Mouse (Mus musculus) lung, postnatal 0 days (tissue): ENCODE measurements around the gene Pth2. TPM values are rescaled to one million over a fixed set of nuclear protein-coding genes. Genes with fewer than 3 reads are reported as not detected.
A peak's percentile ranks its signal among the peaks of the same experiment; 100 is the strongest.

Experiments used
- ATAC-seq: fragments of 200-750 bp; cut with Nextera tagmentation; 2 replicates; pipeline ENCODE4 v1.8.0; 2017; ENCODE audit warnings: moderate library complexity
- DNase-seq: peaks from one replicate; pipeline ENCODE4 v3.0.0-alpha.2; 2016; ENCODE audit warnings: low spot score
- H3K27ac ChIP-seq: fragments of 300-500 bp; sonication (generic); 2 replicates; pipeline ENCODE4 v1.5.1; 2014; ENCODE audit warnings: antibody characterized with exemption, mild to moderate bottlenecking, low read length, mixed read lengths
- H3K27me3 ChIP-seq: fragments of 300-500 bp; sonication (generic); replicated peaks from 2 replicates; pipeline ENCODE4 v1.6.1; 2014; ENCODE audit warnings: low read length, mixed read lengths; ENCODE audit not compliant: insufficient read depth
- H3K36me3 ChIP-seq: fragments of 300-500 bp; sonication (generic); 2 replicates; pipeline ENCODE4 v1.6.1; 2014; ENCODE audit warnings: low read length, mixed read lengths; ENCODE audit not compliant: insufficient read depth
- H3K4me1 ChIP-seq: fragments of 300-500 bp; sonication (generic); 2 replicates; pipeline ENCODE4 v1.6.1; 2014; ENCODE audit warnings: antibody characterized with exemption, low read depth, low read length, mixed read lengths; ENCODE audit not compliant: insufficient read depth
- H3K4me2 ChIP-seq: fragments of 300-500 bp; sonication (generic); replicated peaks from 2 replicates; pipeline ENCODE4 v1.6.1; 2014; ENCODE audit warnings: low read depth, mild to moderate bottlenecking, low read length, moderate library complexity, mixed read lengths
- H3K4me3 ChIP-seq: fragments of 300-500 bp; sonication (generic); 2 replicates; pipeline ENCODE4 v1.5.1; 2014; ENCODE audit warnings: low read depth, low read length
- H3K9ac ChIP-seq: fragments of 300-500 bp; sonication (generic); replicated peaks from 2 replicates; pipeline ENCODE4 v1.6.1; 2014; ENCODE audit warnings: low read depth, mild to moderate bottlenecking
- H3K9me3 ChIP-seq: fragments of 300-500 bp; sonication (generic); 2 replicates; pipeline ENCODE4 v1.6.1; 2016; ENCODE audit warnings: low read length, mixed read lengths
- CTCF ChIP-seq: IDR thresholded peaks from 2 replicates; pipeline ENCODE4 v1.5.1; 2016; ENCODE audit warnings: antibody characterized with exemption, mild to moderate bottlenecking
- EP300 ChIP-seq: IDR thresholded peaks from 2 replicates; pipeline ENCODE4 v1.6.1; 2016; ENCODE audit warnings: antibody characterized with exemption, mild to moderate bottlenecking, control low read depth
- WGBS: fragments of 180-500 bp; shearing (Covaris S2); extraction: QIAGEN DNeasy Blood & Tissue Kit; methylation state at CpG from one replicate; pipeline ENCODE4 v1.1.7; 2014; 5-methylcytosine and 5-hydroxymethylcytosine counted together
- polyA plus RNA-seq: library from polyadenylated mRNA; unstranded; fragments of >200 nt; fragmentation: Nextera tagmentation; extraction: Ambion mirVana; gene quantifications from 2 replicates; pipeline ENCODE4 v1.2.1, GENCODE M21; 2015

The Pth2 gene
- polyA plus RNA-seq, 1 experiment from 2014 or later, result not detected

DNA sequence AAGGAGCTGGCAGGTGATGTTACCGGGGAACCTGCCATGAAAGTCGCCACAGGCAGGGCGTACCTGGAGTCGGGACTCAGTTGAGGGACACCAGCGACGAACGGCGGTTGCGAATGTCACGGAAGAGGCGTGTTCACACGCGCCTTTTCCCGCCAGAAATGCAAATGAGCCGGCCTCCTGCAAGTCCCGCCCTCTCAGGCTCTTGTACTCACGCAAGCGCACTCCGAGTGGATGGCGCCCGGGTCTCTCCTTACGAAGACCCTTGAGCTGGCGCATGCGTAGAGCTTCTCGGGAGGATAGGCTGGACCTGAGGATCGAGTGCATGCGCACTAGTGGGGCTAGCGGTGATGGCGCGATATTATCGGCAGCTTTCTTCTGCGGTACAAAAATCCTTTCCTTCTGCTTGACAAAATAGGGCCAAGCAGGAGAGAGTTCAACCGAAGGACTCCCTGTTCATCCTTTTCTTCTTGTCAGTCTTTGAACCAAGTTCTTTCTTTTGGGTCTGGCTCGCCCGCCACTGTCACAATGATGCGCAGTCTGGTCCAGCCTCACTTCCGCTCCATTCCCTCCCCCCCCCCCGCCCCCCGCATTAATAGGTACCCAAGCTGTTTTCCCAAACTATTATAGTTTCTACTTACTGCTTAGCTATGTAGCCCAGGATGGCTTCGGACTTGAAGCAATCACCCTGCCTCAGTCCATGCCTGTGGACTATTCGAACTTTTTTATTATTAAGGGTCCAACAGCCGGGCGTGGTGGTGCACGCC is 23.8 kb downstream of the Pth2 start, which contains the start of gene Ccdc155:
Ccdc155 (minus strand) TSS at position 513 of the 764 bp plus-strand sequence.
- H3K9ac ChIP-seq, result no peak within 1 kb of the TSS

GRCm38 (mm10) chr7:45208260-45208659 is 27.5 kb downstream of the Pth2 start:
- no peaks in the 10 kb centered on the region for H3K9me3 ChIP-seq
- ATAC-seq, result no peak
- TF ChIP-seq EP300 (no peak), CTCF (no peak)

More for the DNA sequence above, 23.8 kb downstream of the Pth2 start, which contains the start of gene Ccdc155:
- Histone ChIP-seq H3K4me2 (peak within 1 kb of the TSS; percentile 53), H3K27ac (no peak within 1 kb of the TSS), H3K9me3 (no peaks in the 10 kb centered on the region), H3K4me3 (peak within 1 kb of the TSS; percentile 33), H3K27me3 (no peaks in the 10 kb centered on the region), H3K4me1 (no peaks in the 10 kb centered on the region), H3K36me3 (no peaks in the 10 kb centered on the region)
- TF ChIP-seq EP300 (no peak), CTCF (no peak)
- 6% methylated on average over 41 of the region's 44 CpGs for WGBS
- DNase-seq, result peak; percentile 97
- ATAC-seq, result peak; percentile 98

GRCm38 (mm10) chr7:45211070-45211469 is 30.3 kb downstream of the Pth2 start:
- H3K27me3 ChIP-seq, result peaks cover 4% of the 10 kb centered on the region; the same call in 1 of the 2 replicates
- TF ChIP-seq EP300 (no peak), CTCF (no peak)
- 42% methylated on average over 10 of the region's 10 CpGs for WGBS
- H3K36me3 ChIP-seq, result no peaks in the 10 kb centered on the region
- H3K9me3 ChIP-seq, result no peaks in the 10 kb centered on the region
- DNase-seq, result no peak
- no peaks in the 10 kb centered on the region; the same call in 1 of the 2 replicates for H3K4me1 ChIP-seq
- no peak overlapping the region for H3K27ac ChIP-seq
- no peak overlapping the region for H3K4me3 ChIP-seq
- H3K9ac ChIP-seq, result no peak overlapping the region
- no peak for ATAC-seq
- H3K4me2 ChIP-seq, result no peak overlapping the region

More at GRCm38 (mm10) chr7:45208260-45208659, 27.5 kb downstream of the Pth2 start:
- 71% methylated on average over 6 of the region's 6 CpGs for WGBS
- DNase-seq, result no peak
- peaks cover 4% of the 10 kb centered on the region; the same call in 1 of the 2 replicates for H3K27me3 ChIP-seq
- H3K27ac ChIP-seq, result no peak overlapping the region
- no peak overlapping the region for H3K4me3 ChIP-seq
- H3K4me2 ChIP-seq, result no peak overlapping the region
- H3K4me1 ChIP-seq, result no peaks in the 10 kb centered on the region; the same call in 1 of the 2 replicates
- H3K9ac ChIP-seq, result no peak overlapping the region
- no peaks in the 10 kb centered on the region for H3K36me3 ChIP-seq

GRCm38 (mm10) chr7:45211851-45212251 is 31.1 kb downstream of the Pth2 start, which contains the start of gene Dkkl1:
Gene Dkkl1 (minus strand): TSS chr7:45212147.
- Histone ChIP-seq H3K9me3 (no peaks in the 10 kb centered on the region), H3K27ac (no peak within 1 kb of the TSS), H3K36me3 (no peaks in the 10 kb centered on the region), H3K27me3 (peaks cover 4% of the 10 kb centered on the region; the same call in 1 of the 2 replicates), H3K4me1 (peaks cover 1% of the 10 kb centered on the region), H3K4me2 (peak within 1 kb of the TSS; percentile 36), H3K4me3 (no peak within 1 kb of the TSS), H3K9ac (no peak within 1 kb of the TSS)
- 3% methylated on average over 17 of the region's 17 CpGs for WGBS
- ATAC-seq, result peak; percentile 30
- TF ChIP-seq EP300 (no peak), CTCF (no peak)
- DNase-seq, result peak; percentile 32

- peaks cover 4% of the 10 kb centered on the region for H3K4me1 ChIP-seq
- WGBS, result 72% methylated on average over 7 of the region's 7 CpGs
- H3K36me3 ChIP-seq, result no peaks in the 10 kb centered on the region
- no peak overlapping the region for H3K27ac ChIP-seq
- DNase-seq, result no peak
- no peaks in the 10 kb centered on the region for H3K9me3 ChIP-seq
- no peak for TF ChIP-seq EP300
- TF ChIP-seq CTCF, result no peak
- no peak overlapping the region for H3K4me3 ChIP-seq
- peaks cover 4% of the 10 kb centered on the region; the same call in 1 of the 2 replicates for H3K27me3 ChIP-seq
- H3K4me2 ChIP-seq, result no peak overlapping the region
- ATAC-seq, result no peak
- no peak overlapping the region for H3K9ac ChIP-seq
These were observed 31.6 kb downstream of the Pth2 start for GRCm38 (mm10) chr7:45212356-45212755.

DNA sequence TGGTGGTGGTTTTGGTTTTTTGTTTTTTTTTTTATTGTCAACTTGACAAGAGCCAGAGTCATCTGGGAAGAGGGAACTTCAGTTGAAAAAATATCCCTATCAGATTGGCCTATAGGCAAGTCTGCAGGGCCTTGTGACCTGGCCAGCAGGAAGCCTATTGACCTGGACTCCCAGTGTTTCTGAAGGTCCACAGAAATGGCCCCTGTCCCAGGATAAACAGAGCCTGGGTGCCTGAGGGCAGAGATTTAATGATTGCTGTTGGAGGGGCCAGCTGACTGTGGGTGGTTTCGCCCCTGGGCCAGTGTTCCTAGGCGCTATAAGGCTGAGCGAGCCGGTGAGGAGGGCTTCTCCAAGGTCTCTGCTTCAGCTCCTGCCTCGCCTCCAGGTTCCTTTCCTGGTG is 32.9 kb downstream of the Pth2 start:
- no peak overlapping the region for H3K27ac ChIP-seq
- H3K4me2 ChIP-seq, result no peak overlapping the region
- no peak overlapping the region for H3K9ac ChIP-seq
- no peaks in the 10 kb centered on the region for H3K9me3 ChIP-seq
- peaks cover 4% of the 10 kb centered on the region; the same call in 1 of the 2 replicates for H3K27me3 ChIP-seq
- no peaks in the 10 kb centered on the region for H3K36me3 ChIP-seq
- peaks cover 4% of the 10 kb centered on the region for H3K4me1 ChIP-seq
- 68% methylated on average over 5 of the region's 5 CpGs for WGBS
- ATAC-seq (no peak), DNase-seq (no peak)
- H3K4me3 ChIP-seq, result no peak overlapping the region
- TF ChIP-seq CTCF, result no peak
- TF ChIP-seq EP300, result no peak
